Mouse (Mus musculus) heart, postnatal 0 days (tissue): Measurements from ENCODE around the gene Gpr108.

ENCODE experiments used
- CTCF ChIP-seq: IDR thresholded peaks from 2 replicates; pipeline ENCODE4 v1.5.1; 2016; ENCODE audit warnings: antibody characterized with exemption, control low read depth, low read depth
- EP300 ChIP-seq: IDR thresholded peaks from 2 replicates; pipeline ENCODE4 v1.6.1; 2016; ENCODE audit warnings: antibody characterized with exemption, low read depth

DNA sequence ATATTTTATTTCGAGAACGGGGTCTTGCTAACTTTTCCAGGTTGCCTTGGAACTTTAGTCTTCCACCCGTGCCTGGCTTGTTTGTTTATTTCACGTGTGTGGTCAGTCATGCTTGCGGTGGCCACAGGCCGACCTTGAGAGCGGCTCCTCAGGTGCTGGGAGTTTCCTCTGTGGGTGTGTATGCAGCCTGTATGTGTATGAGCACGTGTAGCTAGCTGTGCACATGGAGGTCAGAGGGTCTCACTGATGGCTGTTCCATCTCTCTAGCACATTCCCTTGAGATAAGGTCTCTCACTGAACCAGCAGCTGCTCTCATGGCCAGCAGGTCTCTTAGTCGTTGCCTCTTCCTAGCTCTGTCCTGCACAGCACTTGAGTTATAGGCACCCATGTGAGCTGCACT, 12.1 kb upstream of the Gpr108 start:
- TF ChIP-seq CTCF, result no peak
- TF ChIP-seq EP300, result no peak
